Mouse (Mus musculus): ENCODE measurements around the gene Ldb3. TPM values are rescaled to one million over a fixed set of nuclear protein-coding genes. Genes with fewer than 3 reads are reported as not detected.
A peak's percentile ranks its signal among the peaks of the same experiment; 100 is the strongest.

The Ldb3 gene
- total RNA-seq, 2 experiments from 2014 or later: 2.7 to 2.8 TPM

- DNase-seq (ENCODE audit: low spot score in 2 of 2): no peak
Measured at GRCm38 (mm10) chr14:34562393-34562792, 26.1 kb downstream of the Ldb3 start.

GRCm38 (mm10) chr14:34561647-34562046, 26.8 kb downstream of the Ldb3 start:
- no peak for DNase-seq (ENCODE audit: low spot score in 2 of 2)

GRCm38 (mm10) chr14:34558947-34559346, 29.5 kb downstream of the Ldb3 start:
- no peak for DNase-seq (ENCODE audit: low spot score in 2 of 2)

DNA sequence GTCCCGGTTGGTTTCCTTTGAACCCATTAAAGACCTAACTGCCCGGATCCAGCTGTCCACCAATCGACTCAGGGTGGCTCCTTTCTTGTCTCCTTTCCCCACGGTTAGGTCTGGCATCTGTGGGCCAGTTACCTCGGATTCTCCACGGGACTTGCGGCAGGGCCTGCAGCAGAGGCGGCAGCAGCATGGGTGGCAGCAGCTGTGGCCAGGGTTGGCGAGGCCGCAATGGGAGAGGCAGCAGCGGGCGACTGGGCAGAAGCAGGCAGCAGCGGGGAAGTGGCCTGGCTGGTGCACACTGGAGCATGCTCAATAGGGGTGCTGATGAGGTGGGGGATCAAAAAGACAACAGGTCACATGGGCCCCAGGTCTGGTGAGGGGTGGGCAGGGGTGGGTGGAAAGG, 33.3 kb downstream of the Ldb3 start:
- DNase-seq (ENCODE audit: low spot score in 2 of 2): no peak

DNA sequence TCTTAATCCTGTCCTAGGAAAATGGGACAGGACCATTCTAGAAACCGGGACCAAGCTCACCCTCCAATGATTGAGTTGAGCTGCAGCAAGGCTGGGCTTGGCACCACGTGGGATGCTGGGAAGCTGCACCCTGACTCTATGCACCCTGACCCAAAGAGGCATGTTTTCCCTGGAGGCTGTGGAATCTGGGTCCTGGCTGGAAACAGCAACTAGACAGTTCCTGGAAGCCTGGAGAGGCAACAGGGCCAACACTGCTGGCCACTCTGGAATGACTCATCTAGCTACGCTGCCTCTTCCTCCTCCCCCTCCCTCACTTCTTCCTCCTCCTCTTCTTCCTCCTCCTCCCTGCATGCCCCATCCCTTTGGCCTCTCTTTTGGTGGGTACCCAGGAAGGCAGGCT, 34.4 kb downstream of the Ldb3 start:
- DNase-seq (ENCODE audit: low spot score in 2 of 2): no peak

DNA sequence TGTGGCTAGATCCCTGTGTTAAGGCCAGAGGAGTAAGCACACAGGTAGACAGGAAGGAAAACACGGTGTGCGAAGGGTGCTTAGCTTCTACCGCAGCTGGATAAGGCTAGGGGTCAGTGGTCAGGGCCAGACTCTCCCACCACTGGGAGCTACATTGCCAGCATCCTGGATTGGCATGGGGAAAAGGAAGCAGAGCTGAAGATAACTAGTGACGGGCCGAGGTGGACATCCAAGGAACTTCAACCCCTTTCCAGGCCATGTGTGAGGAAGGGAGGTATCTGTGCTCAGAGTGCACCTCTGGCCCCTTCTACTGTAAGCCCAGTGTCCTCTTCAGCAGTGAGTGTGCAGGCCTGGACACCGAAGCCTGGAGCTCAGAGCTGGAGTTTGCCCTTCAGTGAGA, 35.0 kb downstream of the Ldb3 start:
- no peak for DNase-seq (ENCODE audit: low spot score in 2 of 2)

GRCm38 (mm10) chr14:34552226-34552625, 36.3 kb downstream of the Ldb3 start:
- no peak for DNase-seq (ENCODE audit: low spot score in 2 of 2)

DNA sequence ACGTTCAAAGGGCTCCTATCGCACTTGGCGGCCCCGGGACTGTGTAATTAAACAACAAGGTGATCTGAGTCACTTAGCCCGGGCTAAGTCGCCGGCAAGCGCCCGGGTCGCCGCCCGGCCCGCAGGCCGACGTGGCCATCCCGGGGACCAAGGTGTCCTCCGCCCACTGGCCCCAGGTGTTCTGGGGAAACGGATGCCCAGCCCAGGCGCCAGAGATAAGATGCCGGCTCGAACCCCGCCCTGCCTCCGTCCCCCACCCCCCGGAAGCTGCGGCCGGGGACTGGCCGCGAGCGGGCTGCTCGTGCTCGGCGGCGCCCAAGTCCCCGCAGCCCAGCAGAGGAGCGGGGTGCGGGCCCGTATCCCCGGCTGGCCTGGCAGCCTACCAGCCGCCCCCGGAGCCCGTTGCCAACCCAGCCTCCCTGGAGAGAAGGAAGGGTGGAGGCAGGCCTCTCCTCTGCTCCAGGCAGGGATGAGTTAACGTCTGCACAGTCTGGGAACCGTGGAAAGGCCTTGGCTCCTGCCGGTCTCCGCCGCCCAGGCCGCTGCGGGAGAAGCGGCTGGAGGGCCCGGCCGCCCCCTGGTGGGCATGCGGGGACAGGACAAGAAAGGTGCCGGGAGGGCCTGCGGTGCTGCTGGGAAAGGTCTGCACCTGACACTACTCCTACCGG, 39.3 kb downstream of the Ldb3 start:
- DNase-seq (ENCODE audit: low spot score in 2 of 2): peak; percentile 77 to 79

- DNase-seq (ENCODE audit: low spot score in 2 of 2): peak in 1 of 2 experiments; percentile 46
Measured at GRCm38 (mm10) chr14:34548391-34549001, 40.0 kb downstream of the Ldb3 start.

DNA sequence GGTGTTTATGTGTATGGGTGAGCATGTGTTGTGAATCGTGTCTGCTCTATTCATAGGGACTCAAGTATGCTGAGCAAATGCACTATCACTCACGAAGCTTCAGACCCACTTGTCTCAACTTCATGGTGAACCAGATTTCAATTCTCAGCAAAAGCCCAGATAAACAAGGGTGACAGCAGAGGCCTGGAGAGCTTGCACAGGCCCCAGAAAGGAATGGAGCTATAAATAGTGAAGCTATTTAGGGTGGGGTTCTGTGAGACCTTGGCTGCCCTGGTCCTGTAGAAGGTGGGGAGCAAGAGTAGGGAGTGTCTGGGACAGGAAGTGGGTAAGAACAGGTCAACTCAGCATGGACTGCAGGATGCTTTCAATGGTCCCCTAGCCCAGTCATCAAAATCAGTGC, 43.9 kb downstream of the Ldb3 start:
- DNase-seq (ENCODE audit: low spot score in 2 of 2): no peak

GRCm38 (mm10) chr14:34544001-34544400, 44.5 kb downstream of the Ldb3 start:
- DNase-seq (ENCODE audit: low spot score in 2 of 2): no peak

DNA sequence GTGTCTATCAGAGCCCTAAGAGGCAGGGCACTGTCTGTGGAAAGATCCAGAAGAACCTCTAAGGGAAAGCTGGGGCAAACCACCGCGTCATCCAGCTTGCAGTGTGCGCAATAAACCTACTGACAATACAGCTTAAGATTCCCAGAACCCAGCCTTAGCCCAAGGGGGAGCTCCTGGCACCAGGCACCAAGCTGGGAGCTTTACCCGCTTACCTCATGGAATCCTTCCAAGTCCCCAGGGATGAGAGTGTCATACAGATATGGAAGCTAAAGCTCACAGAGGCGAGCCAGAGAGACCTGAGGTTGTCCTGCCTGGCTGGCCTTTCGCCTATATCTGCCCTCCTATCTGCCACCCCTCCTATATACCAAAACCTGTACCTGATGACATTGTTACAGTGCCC, 44.9 kb downstream of the Ldb3 start:
- DNase-seq (ENCODE audit: low spot score in 2 of 2): no peak

DNA sequence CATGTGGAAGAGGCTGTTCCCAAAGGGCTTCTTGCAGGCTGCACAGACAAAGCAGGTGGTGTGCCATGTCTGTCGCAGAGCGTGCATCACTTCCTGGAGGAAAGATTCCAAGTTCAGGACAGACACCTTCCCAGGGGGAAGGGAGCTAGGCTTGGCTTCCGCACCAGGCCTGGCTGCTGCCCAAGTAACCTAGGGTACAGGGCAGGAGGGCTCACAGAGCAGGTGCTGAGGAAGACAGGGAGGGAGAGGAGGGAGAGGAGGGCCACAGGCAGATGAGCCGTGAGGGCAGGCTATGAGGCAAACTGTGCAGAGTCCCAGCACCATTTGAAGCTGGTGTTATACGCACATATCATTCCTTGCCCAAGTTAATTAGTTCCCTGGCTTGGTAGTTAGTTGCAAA, 46.6 kb downstream of the Ldb3 start:
- no peak for DNase-seq (ENCODE audit: low spot score in 2 of 2)

- DNase-seq (ENCODE audit: low spot score in 2 of 2): no peak
Measured at GRCm38 (mm10) chr14:34540685-34541162, 47.8 kb downstream of the Ldb3 start.

DNA sequence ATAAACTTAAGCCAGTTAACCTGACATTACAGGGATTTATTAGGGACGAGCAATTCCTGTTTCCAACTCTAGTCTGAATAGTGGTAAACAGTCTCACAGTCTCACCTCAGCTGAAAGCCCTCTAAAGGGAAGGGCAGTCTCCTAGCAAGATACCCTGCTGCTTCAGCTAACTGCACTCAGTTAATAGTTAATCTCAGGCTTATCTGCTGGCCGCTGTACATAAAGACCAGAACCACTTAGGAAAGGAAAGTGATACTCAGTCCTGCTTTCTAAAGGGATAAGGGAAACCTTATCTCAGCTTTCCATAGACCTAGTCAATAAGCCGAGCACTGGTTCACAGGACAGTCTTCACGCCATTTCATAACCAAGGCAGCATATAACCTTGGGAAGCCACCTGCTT, 52.6 kb downstream of the Ldb3 start:
- no peak for DNase-seq (ENCODE audit: low spot score in 2 of 2)

DNA sequence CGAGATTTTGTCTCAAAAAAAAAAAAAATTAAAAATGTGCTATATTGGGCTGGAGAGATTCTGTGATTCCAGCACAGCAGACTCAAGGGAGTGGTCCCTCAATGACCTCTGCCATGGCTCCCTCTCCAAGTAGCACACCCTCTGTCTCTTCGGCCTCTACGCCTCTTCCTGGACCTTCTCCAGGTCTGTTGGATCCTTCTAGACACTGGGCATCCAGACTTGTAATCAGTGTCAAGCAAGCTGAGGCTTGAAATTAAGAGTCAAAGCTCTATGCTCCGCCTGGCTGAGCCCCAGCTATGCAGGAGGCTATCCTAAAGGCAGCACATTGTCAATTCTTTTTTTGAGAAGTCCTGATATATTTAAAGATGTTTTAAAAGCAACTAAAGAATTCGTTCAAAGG, 54.9 kb downstream of the Ldb3 start:
- no peak for DNase-seq (ENCODE audit: low spot score in 2 of 2)

DNA sequence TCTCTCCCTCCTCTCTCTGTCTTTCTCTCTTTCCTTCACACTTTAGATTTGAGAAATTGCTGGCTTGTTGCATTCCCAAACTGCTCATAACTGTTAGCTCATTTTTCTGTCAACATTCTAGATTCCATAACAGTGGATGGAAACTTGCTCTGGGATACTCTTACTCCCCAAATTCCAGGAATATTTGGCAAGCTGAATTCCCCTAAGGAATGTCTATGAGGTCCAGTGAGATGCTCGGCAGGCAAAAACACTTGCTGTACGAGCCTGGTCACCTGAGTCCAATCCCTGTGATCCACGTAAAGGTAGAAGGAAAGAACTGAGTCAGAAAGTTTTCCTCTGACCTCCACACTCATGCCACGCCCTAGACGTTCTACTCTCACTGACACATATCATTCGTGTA, 55.9 kb downstream of the Ldb3 start:
- no peak for DNase-seq (ENCODE audit: low spot score in 2 of 2)

DNA sequence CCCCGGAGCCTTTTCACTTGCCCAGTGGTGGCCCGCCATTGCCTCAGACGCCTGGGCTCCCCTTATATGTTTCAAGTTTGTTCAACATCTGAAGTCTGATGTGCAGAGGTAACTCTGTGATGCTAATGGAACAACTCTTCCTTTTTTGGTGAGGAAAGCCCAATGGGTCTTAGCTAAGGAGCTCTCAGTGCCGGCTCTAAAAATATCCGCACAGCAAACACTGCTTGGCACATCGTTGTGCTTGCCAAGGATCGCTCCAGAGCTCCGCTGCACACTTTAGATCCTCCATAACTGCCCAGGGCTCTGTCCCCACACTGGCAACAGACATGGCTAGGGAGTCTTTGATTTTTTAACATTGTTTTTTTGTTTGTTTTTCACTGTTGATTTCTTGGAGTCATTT, 59.7 kb downstream of the Ldb3 start:
- no peak for DNase-seq (ENCODE audit: low spot score in 2 of 2)

- no peak for DNase-seq (ENCODE audit: low spot score in 2 of 2)
Measured at GRCm38 (mm10) chr14:34522701-34523100, 65.8 kb downstream of the Ldb3 start, which contains the start of gene 9230112D13Rik. Gene 9230112D13Rik, minus strand, starts transcription at chr14:34522801.

DNA sequence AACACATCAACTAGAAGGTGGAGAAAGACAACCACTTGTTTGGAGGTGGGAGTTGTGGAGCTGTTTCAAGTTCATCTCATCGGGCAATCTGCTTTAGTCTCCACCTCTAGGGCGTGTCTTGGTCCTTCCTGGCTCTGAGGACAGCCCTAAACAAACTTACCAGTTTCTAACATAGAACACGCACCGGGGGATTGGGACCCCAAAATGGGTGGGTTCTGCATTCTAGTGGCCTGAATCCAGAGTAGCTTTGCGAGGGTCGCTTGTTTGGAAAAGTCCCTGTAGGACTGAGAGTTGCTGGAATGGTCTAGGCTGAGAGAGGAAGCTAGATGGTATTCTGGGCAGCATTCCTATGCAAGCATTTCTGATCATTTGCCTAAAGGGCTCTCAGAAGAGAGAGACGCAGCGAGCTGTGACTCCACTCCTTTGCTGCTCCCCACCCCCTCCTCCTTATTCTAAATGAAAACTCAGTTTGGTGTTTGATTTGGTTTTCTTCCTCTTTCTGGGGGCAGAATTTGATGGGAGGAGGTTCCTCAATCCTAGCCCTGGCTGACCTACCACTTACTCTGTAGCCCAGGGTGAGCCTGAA, 70.4 kb downstream of the Ldb3 start:
- no peak for DNase-seq (ENCODE audit: low spot score in 2 of 2)

DNA sequence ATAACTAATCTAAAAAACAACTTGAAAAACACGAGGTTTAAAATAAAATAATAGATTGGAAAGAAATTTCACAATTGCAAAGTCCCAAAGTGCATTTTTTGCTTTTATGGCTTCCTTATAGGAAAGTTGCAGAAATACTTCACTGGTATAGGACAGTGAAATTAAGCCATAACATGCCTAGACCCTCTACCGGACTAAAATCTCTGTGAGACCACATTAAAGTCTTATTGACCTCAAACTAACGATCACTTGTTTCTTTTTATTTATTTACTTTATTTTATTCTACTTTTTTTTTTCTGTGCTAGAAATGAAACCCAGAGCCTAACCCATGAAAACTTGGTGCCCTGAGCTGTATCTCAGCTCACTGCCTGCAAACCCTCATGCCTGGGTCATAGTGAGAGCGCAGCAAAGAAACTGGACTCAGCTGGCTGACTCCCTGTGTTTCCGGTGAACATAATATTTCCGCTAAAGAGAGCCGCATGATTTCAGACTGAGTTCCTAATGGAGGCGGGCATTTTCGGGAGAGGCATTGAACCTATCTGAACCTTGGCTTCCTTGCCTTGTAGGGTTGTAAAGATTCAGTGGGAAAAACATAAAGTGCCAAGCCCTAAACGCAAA, 71.4 kb downstream of the Ldb3 start:
- DNase-seq (ENCODE audit: low spot score in 2 of 2): no peak

DNA sequence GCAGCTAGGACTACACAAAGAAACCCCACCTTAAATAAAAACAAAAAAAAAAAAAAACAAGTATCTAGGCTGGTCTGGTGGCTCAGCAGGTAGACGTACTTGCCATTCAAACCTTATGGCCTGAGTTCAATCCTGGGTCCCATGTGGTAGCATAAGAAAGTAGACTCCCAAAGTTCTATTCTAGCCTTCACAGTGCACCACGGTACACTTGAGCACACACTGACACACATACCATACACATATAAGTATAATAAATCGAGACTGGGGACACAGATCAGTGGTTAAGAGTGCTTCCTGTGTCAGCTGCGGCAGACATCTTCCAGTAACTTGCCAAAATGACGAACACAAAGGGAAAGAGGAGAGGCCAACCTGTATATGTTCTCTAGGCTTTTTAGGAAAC, 72.6 kb downstream of the Ldb3 start:
- no peak for DNase-seq (ENCODE audit: low spot score in 2 of 2)
